Mouse (Mus musculus) liver, adult (tissue): ENCODE results near the gene Iffo2.
A peak's percentile ranks its signal among the peaks of the same experiment; 100 is the strongest.

Experiments used
- GATA4 ChIP-seq: IDR thresholded peaks from 2 replicates; pipeline ENCODE4 v1.6.1; 2014; ENCODE audit warnings: mild to moderate bottlenecking, low read length; ENCODE audit not compliant: insufficient replicate concordance

Gene Iffo2

DNA sequence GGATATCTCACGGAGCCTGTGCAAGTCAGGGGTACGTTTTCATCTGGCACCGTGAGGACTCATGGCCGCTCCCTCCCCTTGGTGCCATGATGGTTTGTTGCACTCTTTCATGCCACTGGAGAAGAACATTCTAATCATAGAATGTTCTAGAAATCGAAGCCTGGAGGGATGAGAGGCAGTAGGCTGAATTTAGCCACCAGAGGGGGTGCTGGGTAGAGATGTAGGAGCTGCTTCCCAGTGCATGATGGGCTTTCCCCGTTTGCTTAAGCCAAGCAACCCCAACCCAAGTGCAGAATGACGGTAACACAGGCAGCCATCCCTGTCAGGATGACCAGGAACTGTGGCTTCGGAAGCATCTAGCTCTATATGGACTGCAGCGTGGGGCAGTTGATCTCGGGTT is 40.4 kb downstream of the Iffo2 start:
- TF ChIP-seq GATA4, result no peak

- no peak for TF ChIP-seq GATA4
These were observed 42.7 kb downstream of the Iffo2 start for GRCm38 (mm10) chr4:139572928-139573512.

DNA sequence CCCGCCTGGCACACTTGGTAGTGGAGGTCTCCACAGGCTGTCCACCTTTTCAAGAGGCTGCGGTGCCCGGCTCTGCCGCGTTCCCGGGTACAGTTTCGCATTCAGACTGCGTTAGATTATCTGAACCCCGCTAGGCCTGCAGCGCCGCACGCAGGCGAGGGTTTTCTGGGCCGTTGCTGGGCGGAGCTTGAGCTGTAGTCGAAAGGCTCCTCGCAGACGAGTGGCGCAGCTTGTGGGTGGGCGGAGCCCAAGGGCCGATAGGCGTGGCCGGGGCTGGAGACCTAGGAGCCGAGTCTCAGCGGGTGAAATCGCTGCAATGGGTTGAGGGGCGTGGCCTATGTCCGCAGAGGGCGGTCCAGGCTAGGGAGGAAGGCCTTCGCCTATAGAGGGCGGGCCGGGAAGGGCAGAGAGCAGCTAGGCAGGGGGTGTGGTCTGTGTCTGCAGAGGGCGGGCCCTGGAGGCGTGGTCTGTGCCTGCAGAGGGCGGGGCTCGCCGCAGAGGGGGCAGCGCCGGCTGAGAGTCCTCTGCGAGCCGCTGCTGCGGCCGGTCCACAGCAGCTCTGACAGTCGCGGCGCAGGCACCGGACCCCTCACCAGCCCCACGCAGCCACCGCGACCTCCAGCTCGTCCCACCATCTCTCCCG is 43.9 kb downstream of the Iffo2 start:
- TF ChIP-seq GATA4, result peak; percentile 82; the same call in 1 of the 2 replicates

DNA sequence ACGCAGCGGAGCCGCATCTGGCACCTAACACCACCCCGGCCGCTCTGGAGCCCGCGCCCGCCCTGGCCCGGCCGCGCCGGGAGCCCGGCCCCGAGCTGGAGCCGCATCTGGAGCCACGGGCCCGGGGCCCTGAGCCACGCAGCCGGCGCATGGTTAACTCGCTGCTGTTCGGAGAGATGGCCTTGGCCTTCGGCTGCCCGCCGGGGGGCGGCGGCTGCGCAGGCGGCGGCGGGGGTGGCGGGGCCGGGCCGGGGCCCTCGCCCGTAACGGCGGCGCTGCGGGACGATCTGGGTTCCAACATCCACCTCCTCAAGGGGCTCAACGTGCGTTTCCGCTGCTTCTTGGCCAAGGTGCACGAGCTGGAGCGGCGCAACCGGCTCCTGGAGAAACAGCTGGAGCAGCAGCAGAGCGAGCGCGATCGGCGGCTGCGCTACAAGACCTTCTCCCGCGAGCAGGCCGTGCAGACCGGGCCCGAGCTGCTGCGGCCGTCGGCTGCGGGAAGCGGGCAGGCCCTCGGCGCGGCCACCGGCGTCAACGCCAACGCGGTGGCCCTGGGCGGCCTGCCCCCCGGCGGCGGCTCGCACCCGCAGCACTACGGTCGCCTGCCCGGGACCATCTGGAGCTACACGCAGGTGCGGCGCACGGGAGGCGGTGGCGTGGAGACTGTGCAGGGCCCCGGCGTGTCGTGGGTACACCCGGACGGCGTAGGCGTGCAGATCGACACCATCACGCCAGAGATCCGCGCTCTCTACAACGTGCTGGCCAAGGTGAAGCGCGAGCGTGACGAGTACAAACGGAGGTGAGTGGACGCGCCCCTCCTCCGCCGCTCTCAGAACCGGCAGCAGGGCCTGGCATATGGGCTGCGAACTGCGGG is 44.7 kb downstream of the Iffo2 start:
- no peak for TF ChIP-seq GATA4

- TF ChIP-seq GATA4, result no peak
These were observed 45.3 kb downstream of the Iffo2 start for GRCm38 (mm10) chr4:139575673-139576003.

GRCm38 (mm10) chr4:139576251-139576880 is 46.0 kb downstream of the Iffo2 start:
- no peak for TF ChIP-seq GATA4

DNA sequence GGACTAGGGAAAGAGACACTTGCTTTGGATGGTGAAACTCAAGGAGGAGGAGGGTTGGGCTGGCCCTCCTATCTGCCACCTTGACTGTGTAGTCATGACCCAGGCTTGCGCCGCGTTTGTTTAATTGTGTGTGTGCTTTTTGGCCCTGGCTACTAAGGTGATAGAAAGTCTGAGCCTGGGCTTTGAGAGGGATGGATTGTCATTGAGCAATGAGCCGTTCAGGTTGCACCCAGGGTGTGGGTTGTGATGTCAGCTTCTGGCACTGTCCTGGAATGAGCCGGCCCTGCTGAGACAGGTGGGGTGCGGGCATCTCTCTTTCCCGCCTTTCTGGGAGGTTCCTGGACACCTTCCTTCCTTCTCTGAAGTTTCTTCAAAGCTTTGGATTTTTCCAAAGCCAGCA is 46.7 kb downstream of the Iffo2 start:
- no peak for TF ChIP-seq GATA4

GRCm38 (mm10) chr4:139578389-139578788 is 48.0 kb downstream of the Iffo2 start:
- TF ChIP-seq GATA4, result no peak

GRCm38 (mm10) chr4:139579003-139579402 is 48.7 kb downstream of the Iffo2 start:
- TF ChIP-seq GATA4, result no peak

DNA sequence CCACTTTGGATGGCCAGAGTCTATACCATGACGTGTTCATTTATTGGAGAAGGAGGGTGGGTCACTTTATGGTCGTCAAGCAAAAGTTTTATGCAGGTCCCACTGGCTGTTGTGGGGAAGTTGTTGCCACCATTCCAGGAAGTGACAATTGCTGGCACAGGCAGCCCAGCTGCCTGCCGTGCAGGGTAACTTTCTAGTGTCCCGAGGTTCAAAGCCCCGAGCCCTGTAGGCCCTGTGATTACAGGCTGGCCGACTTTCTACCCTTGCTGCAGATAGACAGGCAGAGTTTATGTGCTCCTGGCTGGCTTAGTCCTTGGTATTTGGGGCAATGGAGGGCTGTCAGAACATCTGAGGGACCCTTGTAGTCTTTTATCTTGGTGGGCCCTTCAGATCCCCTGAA is 49.1 kb downstream of the Iffo2 start:
- TF ChIP-seq GATA4, result no peak

- TF ChIP-seq GATA4, result no peak
These were observed 50.5 kb downstream of the Iffo2 start for GRCm38 (mm10) chr4:139580663-139581336.

DNA sequence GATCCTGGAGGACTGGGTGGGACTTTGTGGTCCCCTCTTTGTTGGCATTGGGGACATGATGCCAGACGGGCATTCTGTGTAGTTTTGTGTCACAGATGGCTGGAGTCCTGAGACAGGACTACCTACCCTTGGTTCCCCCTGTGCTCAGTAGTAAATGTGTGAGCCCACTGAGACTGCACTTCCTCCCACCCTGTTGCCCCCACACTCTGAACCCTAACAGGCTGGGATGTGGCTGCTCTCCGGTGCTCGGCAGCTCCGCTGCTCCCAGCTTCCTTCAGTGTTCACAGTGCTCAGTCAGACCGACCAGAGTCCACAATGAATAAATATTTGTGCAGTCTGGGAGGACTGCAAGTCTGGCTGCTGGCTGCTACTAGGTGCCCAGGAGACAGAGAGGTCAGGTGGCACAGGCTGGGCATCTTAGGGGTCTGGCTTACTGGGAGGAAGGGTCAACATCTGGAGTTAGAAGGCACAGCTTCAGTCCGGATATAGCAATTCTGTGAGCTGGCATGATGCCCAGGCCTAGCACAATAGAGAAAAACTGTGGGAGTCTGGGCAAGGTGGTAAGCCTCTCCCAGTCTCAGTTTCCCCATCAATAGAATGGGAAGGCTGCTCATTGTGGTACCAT is 51.2 kb downstream of the Iffo2 start:
- no peak for TF ChIP-seq GATA4

- TF ChIP-seq GATA4, result no peak
These were observed 52.0 kb downstream of the Iffo2 start for GRCm38 (mm10) chr4:139582346-139582745.

GRCm38 (mm10) chr4:139582903-139583302 is 52.6 kb downstream of the Iffo2 start:
- TF ChIP-seq GATA4, result no peak

DNA sequence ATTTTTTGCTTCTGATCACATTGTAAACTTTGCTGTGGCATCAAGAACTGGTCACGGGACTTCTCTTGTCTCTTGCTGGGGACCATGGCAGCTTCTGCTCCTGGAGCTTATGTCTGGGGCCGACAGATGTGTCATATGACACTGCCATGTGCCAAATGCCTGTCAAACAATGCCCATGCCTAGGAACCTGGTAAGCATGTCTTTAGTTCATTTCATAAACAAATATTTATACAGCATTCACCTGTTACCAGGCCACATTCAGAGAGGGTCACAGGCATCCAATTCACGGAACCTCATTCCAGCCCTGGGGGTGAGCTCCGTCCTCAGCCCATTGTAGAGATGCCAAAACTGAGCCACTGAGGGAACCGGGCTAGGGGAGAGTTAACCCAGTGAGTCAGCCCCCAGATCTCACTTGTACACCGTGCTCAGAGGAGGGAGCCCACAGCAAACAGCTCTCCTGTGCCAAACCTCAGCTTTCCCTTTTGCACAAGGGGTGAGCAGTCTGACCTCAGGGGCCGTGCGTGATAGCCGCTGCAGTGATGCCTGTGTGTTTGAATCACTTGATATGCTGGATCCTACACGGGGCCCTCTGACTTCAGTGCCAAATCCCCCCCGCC is 53.4 kb downstream of the Iffo2 start:
- TF ChIP-seq GATA4, result no peak

DNA sequence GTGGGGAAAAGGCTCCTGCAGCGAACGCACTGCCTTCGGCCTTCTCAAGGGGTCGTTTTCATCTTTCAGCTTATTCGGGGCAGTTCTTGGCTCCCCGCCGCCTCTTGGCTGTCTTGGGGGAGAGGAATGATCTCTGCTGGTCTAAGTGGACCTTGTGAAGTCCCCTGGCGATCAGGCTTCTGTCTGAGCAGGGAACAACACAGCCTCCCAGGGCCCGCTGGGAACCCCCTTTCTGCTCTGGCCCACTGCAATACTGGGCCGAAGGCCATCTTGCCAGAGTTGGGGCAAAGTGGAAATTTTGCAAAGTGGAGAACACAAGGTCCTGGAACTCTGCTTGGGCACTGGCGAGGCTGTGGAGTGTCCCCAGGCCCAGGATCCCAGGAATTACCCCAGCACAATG is 54.4 kb downstream of the Iffo2 start:
- TF ChIP-seq GATA4, result no peak
